Mouse (Mus musculus) ES-Bruce4 (cell line): ENCODE results near the gene Tmem229a. TPM values are rescaled to one million over a fixed set of nuclear protein-coding genes. Genes with fewer than 3 reads are reported as not detected.

Source experiments
- H3K27ac ChIP-seq: 2 replicates; pipeline ENCODE4 v1.5.1; 2012; ENCODE audit warnings: low read length, inconsistent platforms; ENCODE audit not compliant: insufficient read depth
- H3K27me3 ChIP-seq: 2 replicates; pipeline ENCODE4 v1.6.1; 2012; ENCODE audit warnings: mild to moderate bottlenecking, low read length, inconsistent platforms; ENCODE audit not compliant: control insufficient read depth, poor library complexity, insufficient read depth, severe bottlenecking
- H3K36me3 ChIP-seq: 2 replicates; pipeline ENCODE4 v1.6.1; 2012; ENCODE audit warnings: inconsistent platforms, mild to moderate bottlenecking, low read length, moderate library complexity; ENCODE audit not compliant: control insufficient read depth, poor library complexity, insufficient read depth, severe bottlenecking
- H3K4me1 ChIP-seq: one replicate; pipeline ENCODE4 v1.8.1; 2011; ENCODE audit warnings: low read length; ENCODE audit not compliant: control insufficient read depth, insufficient read depth
- H3K4me3 ChIP-seq: 2 replicates; pipeline ENCODE4 v1.5.1; 2011; ENCODE audit warnings: low read depth, mild to moderate bottlenecking, low read length
- H3K9ac ChIP-seq: 2 replicates; pipeline ENCODE4 v1.6.1; 2012; ENCODE audit warnings: low read depth, mild to moderate bottlenecking, inconsistent platforms; ENCODE audit not compliant: poor library complexity, severe bottlenecking
- H3K9me3 ChIP-seq: replicated peaks from 2 replicates; pipeline ENCODE4 v1.6.1; 2012; ENCODE audit warnings: mild to moderate bottlenecking, low read length, inconsistent platforms; ENCODE audit not compliant: control insufficient read depth, poor library complexity, insufficient read depth, severe bottlenecking
- CTCF ChIP-seq: IDR thresholded peaks from one replicate; pipeline ENCODE4 v1.8.1; 2011; ENCODE audit warnings: low read depth, low read length
- EP300 ChIP-seq: IDR thresholded peaks from 2 replicates; pipeline ENCODE4 v1.6.1; 2011; ENCODE audit warnings: low read depth, low read length; ENCODE audit not compliant: insufficient read depth
- POLR2A ChIP-seq: IDR thresholded peaks from one replicate; pipeline ENCODE4 v1.8.1; 2011; ENCODE audit warnings: low read length; ENCODE audit not compliant: insufficient read depth
- polyA plus RNA-seq: library from polyadenylated mRNA; stranded (reverse); fragments of >200 nt; gene quantifications from 2 replicates; pipeline ENCODE4 v1.2.4, GENCODE M21; 2011; ENCODE audit warnings: low read depth; ENCODE audit not compliant: missing spikeins, insufficient read depth, insufficient read length

Tmem229a gene
- polyA plus RNA-seq: 0.47 and 0.49 TPM in 2 replicates

DNA sequence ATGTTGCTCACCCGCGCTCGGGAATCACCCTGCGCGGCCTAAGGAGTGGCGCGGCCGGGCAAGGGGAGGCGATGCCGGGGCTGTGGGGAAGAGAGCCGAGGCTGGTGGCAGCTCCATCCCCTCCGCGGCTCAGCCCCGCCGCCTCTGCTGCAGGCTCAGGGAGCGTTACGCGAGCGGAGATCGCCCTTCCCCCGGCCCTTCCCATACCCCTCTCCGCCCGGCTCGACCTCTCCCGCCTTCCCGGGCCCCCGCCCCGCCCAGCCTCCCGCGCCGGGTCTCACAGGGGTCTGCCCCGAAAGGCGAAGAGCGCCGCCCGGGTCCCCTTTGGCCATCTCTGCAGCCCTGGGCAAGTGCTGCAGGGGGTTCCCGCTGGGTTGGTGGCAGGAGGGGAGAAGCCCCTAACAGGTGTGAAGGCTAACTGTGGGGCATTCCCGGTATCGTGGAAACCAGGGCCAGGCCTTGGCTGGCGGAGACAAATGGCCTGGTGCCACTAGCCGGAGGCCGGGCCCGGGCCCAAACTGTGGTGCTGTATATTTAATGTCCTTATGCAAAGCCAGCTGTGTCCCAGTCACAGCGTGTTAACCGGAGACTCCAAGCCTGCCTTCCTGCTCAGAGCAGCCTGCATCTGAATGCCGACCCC lies at the start of gene Tmem229a:
TSS of gene Tmem229a (minus strand) at position 352 of the 640 bp plus-strand sequence.
- Histone ChIP-seq H3K4me3 (peak within 1 kb of the TSS; percentile 79), H3K27ac (peak within 1 kb of the TSS; percentile 73), H3K4me1 (peaks cover 3% of the 10 kb centered on the region), H3K36me3 (no peaks in the 10 kb centered on the region), H3K9ac (peak within 1 kb of the TSS; percentile 78), H3K9me3 (no peaks in the 10 kb centered on the region), H3K27me3 (no peaks in the 10 kb centered on the region; the same call in 1 of the 2 replicates)
- no peak for TF ChIP-seq CTCF
- no peak for TF ChIP-seq EP300
- TF ChIP-seq POLR2A: no peak

DNA sequence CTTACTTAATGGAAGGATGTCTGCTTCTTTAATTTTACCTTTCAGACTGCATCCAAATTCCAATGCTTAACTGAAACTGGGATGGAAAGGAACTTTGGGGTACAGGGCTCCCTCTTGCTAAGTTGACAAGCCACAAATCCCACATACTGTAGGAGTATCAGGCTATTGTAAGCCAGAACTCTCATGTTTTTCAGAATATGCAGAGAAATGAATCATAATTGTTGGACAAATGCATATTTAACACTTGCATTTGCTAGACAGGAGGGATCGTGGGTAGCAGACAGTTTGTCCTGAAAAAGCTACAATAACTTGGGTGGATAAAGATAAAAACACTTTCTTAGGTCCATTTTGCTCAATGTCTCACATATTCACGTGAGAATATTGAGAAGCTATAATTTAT lies 37.7 kb upstream of the Tmem229a start:
- TF ChIP-seq POLR2A (no peak), CTCF (no peak), EP300 (no peak)
- Histone ChIP-seq H3K9me3 (no peaks in the 10 kb centered on the region), H3K27ac (no peak overlapping the region), H3K36me3 (no peaks in the 10 kb centered on the region), H3K4me1 (no peaks in the 10 kb centered on the region), H3K9ac (no peak overlapping the region), H3K4me3 (no peak overlapping the region), H3K27me3 (no peaks in the 10 kb centered on the region)

DNA sequence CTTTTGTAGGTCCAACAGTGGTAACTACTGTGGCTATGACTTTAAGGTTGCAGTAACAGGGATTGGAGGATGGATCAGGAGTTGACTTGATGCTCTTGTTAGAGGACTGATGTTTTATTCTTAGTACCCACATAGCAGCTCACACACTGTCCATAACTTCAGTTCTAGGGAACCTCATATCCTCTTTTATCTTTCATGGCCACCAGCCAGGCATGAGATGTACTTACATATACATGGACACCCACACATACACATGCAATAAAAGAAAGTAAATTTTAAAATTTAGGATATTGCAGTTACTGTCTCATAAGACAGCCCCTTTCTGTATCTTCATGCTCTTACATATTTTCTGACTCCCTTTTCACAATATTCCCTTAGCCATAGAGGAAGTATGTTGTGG lies 33.7 kb upstream of the Tmem229a start:
- TF ChIP-seq CTCF: no peak
- TF ChIP-seq EP300: no peak
- no peak for TF ChIP-seq POLR2A

DNA sequence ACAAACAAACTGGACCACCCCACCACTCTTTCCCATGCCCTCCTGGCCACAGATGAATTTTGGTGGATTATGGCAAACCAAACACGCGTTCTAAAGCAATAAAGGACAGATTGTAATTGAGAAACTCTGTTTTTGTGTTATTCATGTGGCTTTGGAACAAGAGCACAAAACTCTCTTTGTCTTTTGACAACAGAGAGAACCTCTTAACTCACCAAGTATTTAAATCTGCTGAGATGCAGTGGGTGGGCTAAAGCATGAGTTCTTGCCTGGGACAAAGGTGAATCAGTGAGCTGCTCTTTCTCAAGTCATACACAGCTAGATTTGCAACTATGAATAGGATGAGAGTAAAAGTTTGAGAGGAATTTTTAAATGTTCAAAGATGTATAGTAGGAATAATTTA lies 20.1 kb upstream of the Tmem229a start:
- no peaks in the 10 kb centered on the region for H3K27me3 ChIP-seq
- no peak overlapping the region for H3K9ac ChIP-seq
- H3K27ac ChIP-seq: no peak overlapping the region
- no peak for TF ChIP-seq EP300
- TF ChIP-seq CTCF: no peak
- no peak for TF ChIP-seq POLR2A
- H3K4me1 ChIP-seq: no peaks in the 10 kb centered on the region
- H3K9me3 ChIP-seq: no peaks in the 10 kb centered on the region
- no peak overlapping the region for H3K4me3 ChIP-seq
- H3K36me3 ChIP-seq: no peaks in the 10 kb centered on the region

More for the DNA sequence above, 33.7 kb upstream of the Tmem229a start:
- Histone ChIP-seq H3K9me3 (no peaks in the 10 kb centered on the region), H3K9ac (no peak overlapping the region), H3K36me3 (no peaks in the 10 kb centered on the region), H3K4me3 (no peak overlapping the region), H3K4me1 (no peaks in the 10 kb centered on the region), H3K27ac (no peak overlapping the region), H3K27me3 (no peaks in the 10 kb centered on the region)

DNA sequence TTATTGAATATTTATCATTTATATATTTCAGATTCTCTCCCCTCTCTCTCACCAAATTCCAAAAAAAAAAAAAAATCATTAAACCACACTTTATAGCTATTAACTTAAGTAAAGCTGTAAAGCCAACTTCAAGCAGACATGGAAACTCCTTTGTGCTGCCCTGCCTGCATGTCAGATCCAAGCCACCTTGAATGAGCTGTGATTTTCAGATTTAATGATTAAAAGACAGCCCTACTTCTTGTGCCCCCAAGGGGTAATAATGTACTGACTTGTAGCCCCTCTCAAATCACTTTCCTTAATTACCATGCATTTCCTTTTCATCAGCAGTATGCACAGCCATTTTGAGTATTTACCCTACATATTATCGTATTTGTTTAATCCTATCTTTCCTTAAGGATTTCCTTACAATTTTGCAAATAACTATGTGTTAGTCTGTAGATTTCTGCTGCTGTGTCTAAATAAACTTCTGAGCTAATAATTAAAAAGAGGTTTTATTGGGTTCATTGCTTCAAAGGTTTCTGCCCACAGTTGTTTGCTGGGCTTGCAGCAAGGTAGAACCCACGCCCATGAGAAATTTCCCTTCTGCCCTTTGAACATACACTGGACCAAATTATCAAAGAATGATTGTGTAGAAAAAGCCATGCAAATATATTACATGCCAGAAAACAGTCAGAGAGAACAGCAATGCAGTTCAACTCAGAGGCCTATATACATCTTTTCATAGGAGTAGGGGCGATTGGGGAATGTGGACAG lies 12.6 kb upstream of the Tmem229a start:
- Histone ChIP-seq H3K4me3 (no peak overlapping the region), H3K27me3 (no peaks in the 10 kb centered on the region), H3K9me3 (no peaks in the 10 kb centered on the region), H3K4me1 (no peaks in the 10 kb centered on the region), H3K27ac (no peak overlapping the region), H3K36me3 (no peaks in the 10 kb centered on the region), H3K9ac (no peak overlapping the region)
- TF ChIP-seq POLR2A: no peak
- no peak for TF ChIP-seq CTCF
- TF ChIP-seq EP300: no peak

DNA sequence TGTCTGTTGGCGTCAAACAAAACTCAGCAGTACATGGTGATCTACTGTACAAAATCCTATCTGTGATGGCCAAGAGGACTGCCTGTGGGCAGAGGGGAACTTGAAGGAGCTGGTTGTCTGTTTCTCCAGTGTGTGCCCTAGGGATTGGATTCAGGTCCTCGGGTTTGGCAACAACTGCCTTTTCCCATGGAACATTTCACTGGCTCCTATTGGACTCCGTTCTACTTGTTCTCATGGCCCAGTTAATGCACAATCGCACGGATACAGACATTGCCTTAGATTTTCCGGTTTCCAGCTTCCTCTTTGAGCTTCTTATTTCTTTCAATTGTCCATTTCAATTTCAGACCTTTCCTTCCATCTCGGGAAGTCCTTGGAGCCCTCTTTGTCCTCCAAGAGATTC lies 11.6 kb upstream of the Tmem229a start:
- Histone ChIP-seq H3K36me3 (no peaks in the 10 kb centered on the region), H3K4me1 (no peaks in the 10 kb centered on the region), H3K9me3 (no peaks in the 10 kb centered on the region), H3K9ac (no peak overlapping the region), H3K4me3 (no peak overlapping the region), H3K27me3 (no peaks in the 10 kb centered on the region), H3K27ac (no peak overlapping the region)
- TF ChIP-seq CTCF: no peak
- TF ChIP-seq EP300: no peak
- TF ChIP-seq POLR2A: no peak
